Mouse (Mus musculus) liver, embryonic 14.5 days (tissue): ENCODE results near the gene Skp1a.

Experiments
- CTCF ChIP-seq: IDR thresholded peaks from 2 replicates; pipeline ENCODE4 v1.5.1; 2016; ENCODE audit warnings: antibody characterized with exemption, low read depth, control low read depth
- EP300 ChIP-seq: IDR thresholded peaks from 2 replicates; pipeline ENCODE4 v1.6.1; 2016; ENCODE audit warnings: antibody characterized with exemption, low read depth

DNA sequence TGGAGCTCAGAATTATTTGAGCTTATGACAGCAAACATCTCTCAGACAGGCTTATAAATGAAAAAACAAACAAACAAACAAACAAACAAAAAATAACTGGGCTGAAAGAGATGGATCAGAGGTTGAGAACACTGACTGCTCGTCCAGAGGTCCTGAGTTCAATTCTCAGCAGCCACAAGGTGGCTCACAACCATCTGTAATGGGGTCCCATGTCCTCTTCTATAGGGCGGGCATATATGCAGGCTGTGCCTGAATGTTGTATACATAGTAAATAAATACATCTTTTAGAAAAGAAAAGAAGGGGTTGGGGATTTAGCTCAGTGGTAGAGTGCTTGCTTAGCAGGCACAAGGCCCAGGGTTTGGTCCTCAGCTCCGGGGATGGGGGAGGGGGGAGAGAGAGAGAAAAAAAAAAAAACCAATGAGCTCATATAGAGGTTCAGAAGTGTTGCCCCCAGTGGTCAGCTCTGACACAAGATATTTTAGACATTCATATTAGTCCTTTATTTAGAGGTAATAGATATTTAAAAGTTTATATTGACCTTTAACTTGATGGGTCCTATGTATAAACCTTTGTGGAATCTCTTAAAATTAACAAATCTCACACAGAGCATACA is 5.7 kb upstream of the Skp1a start:
- TF ChIP-seq CTCF (no peak), EP300 (no peak)
